Mouse (Mus musculus) lung, adult 2 months (tissue): ENCODE data around the gene Tom1l2. TPM values are rescaled to one million over a fixed set of nuclear protein-coding genes. Genes with fewer than 3 reads are reported as not detected.
A peak's percentile ranks its signal among the peaks of the same experiment; 100 is the strongest.

ENCODE experiments used
- DNase-seq: peaks from one replicate; pipeline ENCODE4 v3.0.0; 2022
- H3K4me1 ChIP-seq: fragments of 200-500 bp; 2 replicates; pipeline ENCODE4 v1.6.1; 2011; ENCODE audit warnings: low read length; ENCODE audit not compliant: control insufficient read depth, insufficient read depth
- H3K4me3 ChIP-seq: fragments of 200-500 bp; replicated peaks from 2 replicates; pipeline ENCODE3; 2011; ENCODE audit warnings: low read depth, mild to moderate bottlenecking, control low read depth, low read length; ENCODE audit errors: extremely low read depth
- CTCF ChIP-seq: fragments of 200-500 bp; IDR thresholded peaks from 2 replicates; pipeline ENCODE4 v1.5.1; 2011; ENCODE audit warnings: mild to moderate bottlenecking, low read length, control low read depth; ENCODE audit not compliant: insufficient read depth
- POLR2A ChIP-seq: fragments of 200-500 bp; IDR thresholded peaks from 2 replicates; pipeline ENCODE4 v1.6.1; 2011; ENCODE audit warnings: low read depth, mild to moderate bottlenecking, control low read depth, low read length, borderline replicate concordance; ENCODE audit errors: extremely low read depth
- WGBS: fragments of 180-500 bp; shearing (Covaris S2); methylation state at CpG from one replicate; pipeline ENCODE4 v1.1.7; 2018; 5-methylcytosine and 5-hydroxymethylcytosine counted together
- polyA plus RNA-seq: library from polyadenylated mRNA; depleted of rRNA; stranded (reverse); fragments of >200 nt; gene quantifications from 2 replicates; pipeline ENCODE4 v1.2.3, GENCODE M21; 2012; rRNA removed

Tom1l2 gene
- polyA plus RNA-seq: 98.4 and 99.3 TPM in 2 replicates

GRCm38 (mm10) chr11:60352559-60353411 is at the start of gene Tom1l2, which contains the start of gene Drc3:
Tom1l2 (minus strand) TSS chr11:60352905.
Drc3 (plus strand) TSS chr11:60353329.
- WGBS: under 1% methylated on average over 57 of the region's 57 CpGs

GRCm38 (mm10) chr11:60397172-60397571 is 44.5 kb upstream of the Tom1l2 start:
- no peak for DNase-seq

More at GRCm38 (mm10) chr11:60352559-60353411, at the start of gene Tom1l2, which contains the start of gene Drc3:
- TF ChIP-seq CTCF: no peak
- TF ChIP-seq POLR2A: peak; percentile 74; the same call in 1 of the 2 replicates
- DNase-seq: peak; percentile 96
- Histone ChIP-seq H3K4me3 (peak within 1 kb of the TSS; percentile 81), H3K4me1 (peaks cover 7% of the 10 kb centered on the region)

GRCm38 (mm10) chr11:60396546-60396945 is 43.8 kb upstream of the Tom1l2 start:
- no peak for DNase-seq
- Histone ChIP-seq H3K4me3 (no peak overlapping the region), H3K4me1 (no peaks in the 10 kb centered on the region)
- 44% methylated on average over 6 of the region's 6 CpGs for WGBS
- no peak for TF ChIP-seq CTCF
- no peak for TF ChIP-seq POLR2A

More at GRCm38 (mm10) chr11:60397172-60397571, 44.5 kb upstream of the Tom1l2 start:
- WGBS: 83% methylated on average over 2 of the region's 2 CpGs
- H3K4me1 ChIP-seq: no peaks in the 10 kb centered on the region
- no peak overlapping the region for H3K4me3 ChIP-seq
- no peak for TF ChIP-seq CTCF

- Histone ChIP-seq H3K4me3 (no peak overlapping the region), H3K4me1 (no peaks in the 10 kb centered on the region)
- TF ChIP-seq CTCF (no peak), POLR2A (no peak)
- DNase-seq: no peak
- 80% methylated on average over 6 of the region's 6 CpGs for WGBS
These were observed 38.6 kb upstream of the Tom1l2 start for GRCm38 (mm10) chr11:60391346-60391745.

GRCm38 (mm10) chr11:60387944-60388343 is 35.2 kb upstream of the Tom1l2 start:
- H3K4me1 ChIP-seq: no peaks in the 10 kb centered on the region
- DNase-seq: no peak
- WGBS: 82% methylated on average over 2 of the region's 2 CpGs

GRCm38 (mm10) chr11:60385946-60386345 is 33.2 kb upstream of the Tom1l2 start:
- no peak for DNase-seq
- WGBS: 80% methylated on average over 5 of the region's 5 CpGs
- TF ChIP-seq POLR2A: no peak
- TF ChIP-seq CTCF: no peak

More at GRCm38 (mm10) chr11:60387944-60388343, 35.2 kb upstream of the Tom1l2 start:
- TF ChIP-seq CTCF: no peak
- no peak for TF ChIP-seq POLR2A
- H3K4me3 ChIP-seq: no peak overlapping the region

GRCm38 (mm10) chr11:60384762-60385421 is 32.2 kb upstream of the Tom1l2 start:
- DNase-seq: no peak
- no peak for TF ChIP-seq CTCF
- TF ChIP-seq POLR2A: no peak
- WGBS: 13% methylated on average over 16 of the region's 16 CpGs

More at GRCm38 (mm10) chr11:60385946-60386345, 33.2 kb upstream of the Tom1l2 start:
- no peak overlapping the region for H3K4me3 ChIP-seq
- no peaks in the 10 kb centered on the region for H3K4me1 ChIP-seq

GRCm38 (mm10) chr11:60383518-60383917 is 30.8 kb upstream of the Tom1l2 start:
- no peak for DNase-seq
- no peaks in the 10 kb centered on the region for H3K4me1 ChIP-seq
- TF ChIP-seq CTCF: no peak
- no peak for TF ChIP-seq POLR2A
- no peak overlapping the region for H3K4me3 ChIP-seq
- 90% methylated on average over 6 of the region's 6 CpGs for WGBS

More at GRCm38 (mm10) chr11:60384762-60385421, 32.2 kb upstream of the Tom1l2 start:
- Histone ChIP-seq H3K4me3 (no peak overlapping the region), H3K4me1 (no peaks in the 10 kb centered on the region)

- Histone ChIP-seq H3K4me3 (no peak overlapping the region), H3K4me1 (no peaks in the 10 kb centered on the region)
- 80% methylated on average over 6 of the region's 6 CpGs for WGBS
- TF ChIP-seq CTCF (no peak), POLR2A (no peak)
- no peak for DNase-seq
These were observed 21.8 kb upstream of the Tom1l2 start for GRCm38 (mm10) chr11:60374481-60374880.

GRCm38 (mm10) chr11:60370431-60370830 is 17.7 kb upstream of the Tom1l2 start:
- DNase-seq: no peak
- Histone ChIP-seq H3K4me3 (no peak overlapping the region), H3K4me1 (no peaks in the 10 kb centered on the region)
- no peak for TF ChIP-seq CTCF
- 80% methylated on average over 13 of the region's 13 CpGs for WGBS
